Mouse (Mus musculus): ENCODE measurements around the gene Cdc14b. TPM values are rescaled to one million over a fixed set of nuclear protein-coding genes. Genes with fewer than 3 reads are reported as not detected.

Gene Cdc14b
- polyA plus RNA-seq, 1 experiment from 2014 or later, result 21.0 TPM

DNA sequence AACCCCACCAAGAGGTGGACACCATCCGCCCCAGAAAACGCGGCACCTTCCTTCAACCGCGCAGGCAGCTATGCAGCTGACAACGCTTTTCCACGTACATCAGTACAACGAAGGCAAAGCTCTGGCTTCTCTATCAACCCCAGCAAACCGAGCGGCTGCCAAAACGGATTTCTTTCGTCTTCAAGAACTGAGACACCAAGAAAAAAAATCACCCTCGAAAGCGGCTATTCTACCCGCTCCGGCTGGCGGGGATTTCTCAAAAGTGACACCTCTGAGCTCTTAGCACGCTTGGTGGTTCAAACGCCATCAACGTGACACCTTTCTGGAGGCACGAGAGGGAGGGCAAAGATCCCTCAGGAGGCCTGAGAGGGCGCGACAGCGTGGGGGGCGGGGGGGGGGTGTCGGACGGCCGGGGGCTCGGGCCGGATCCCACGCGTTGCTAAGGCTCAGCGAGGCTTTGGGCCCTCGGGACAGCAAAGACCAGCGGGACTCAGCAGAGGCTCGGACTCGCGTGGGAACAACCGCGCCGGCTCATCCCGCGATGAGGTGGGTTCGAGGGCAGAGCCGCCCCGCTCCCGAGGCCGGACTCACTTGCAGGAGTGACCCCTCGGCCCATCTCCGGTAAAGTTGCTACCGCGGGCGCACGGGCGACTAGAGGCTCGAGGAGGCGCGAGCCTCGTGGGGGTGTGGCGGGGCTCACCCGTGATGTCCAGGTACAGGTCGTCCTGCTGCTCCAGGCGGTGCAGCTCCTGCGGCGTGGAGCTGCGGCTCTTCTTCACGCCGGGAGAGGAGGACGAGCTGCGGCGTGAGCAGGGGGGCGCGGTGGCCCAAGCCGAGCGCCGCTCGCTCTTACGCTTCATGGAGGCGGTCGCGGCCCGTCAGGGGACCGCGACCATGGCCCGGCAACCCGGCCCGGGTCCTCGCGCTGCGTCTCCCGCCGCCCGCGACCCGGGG is 922 bp downstream of the Cdc14b start:
- H3K9me3 ChIP-seq (ENCODE audit: control insufficient read depth, low read length), result no peaks in the 10 kb centered on the region
- H3K27ac ChIP-seq (replicated peaks in 1 of 2; ENCODE audit: control insufficient read depth in 1 of 2, insufficient read depth in 1 of 2, low read depth in 2 of 2, low read length in 2 of 2), result no peak overlapping the region
- H3K4me3 ChIP-seq (ENCODE audit: control insufficient read depth in 1 of 2, insufficient read depth in 1 of 2, low read depth in 1 of 2, low read length in 2 of 2), result peak overlapping the region; percentile 62 to 77
- H3K4me1 ChIP-seq (ENCODE audit: control insufficient read depth in 2 of 2, insufficient read depth in 2 of 2, low read length in 2 of 2), result peaks cover 9 to 10% of the 10 kb centered on the region in 2 experiments; a peak in 3 of 4 replicates
- H3K4me2 ChIP-seq (ENCODE audit: low read length), result peak overlapping the region; percentile 100
- no peaks in the 10 kb centered on the region for H3K27me3 ChIP-seq (ENCODE audit: control insufficient read depth, insufficient read depth, low read length)
- no peaks in the 10 kb centered on the region for H3K36me3 ChIP-seq (ENCODE audit: control insufficient read depth, insufficient read depth, low read length)
- WGBS, result 1% methylated on average over 92 of the region's 95 CpGs
- peak; percentile 49 for ATAC-seq (ENCODE audit: insufficient number of reproducible peaks, insufficient read depth, low FRiP score, low read depth)
- peak overlapping the region; percentile 76 for H3K9ac ChIP-seq (ENCODE audit: low read length)

DNA sequence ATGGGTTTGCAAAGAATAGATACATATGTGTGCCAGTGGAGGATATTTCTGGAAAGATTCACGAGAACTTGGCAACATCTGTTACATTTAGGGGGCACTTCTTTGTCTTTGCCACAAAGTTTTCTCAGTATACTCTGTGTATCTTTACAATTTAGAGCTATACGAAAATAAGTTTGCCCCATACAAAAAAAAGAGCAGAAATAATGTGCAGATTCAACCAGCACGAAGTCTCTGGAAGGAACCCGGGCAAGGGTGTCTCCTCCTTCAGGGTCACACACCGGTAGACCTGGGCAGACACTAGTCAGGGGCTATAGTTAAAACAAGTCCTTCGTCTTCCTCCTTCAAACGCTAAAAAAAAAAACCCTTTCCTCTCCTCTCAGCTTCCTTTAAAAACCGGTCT is 1.7 kb downstream of the Cdc14b start:
- Histone ChIP-seq H3K27ac (replicated peaks in 1 of 2; ENCODE audit: control insufficient read depth in 1 of 2, insufficient read depth in 1 of 2, low read depth in 2 of 2, low read length in 2 of 2) (no peak overlapping the region), H3K9me3 (ENCODE audit: control insufficient read depth, low read length) (no peaks in the 10 kb centered on the region), H3K36me3 (ENCODE audit: control insufficient read depth, insufficient read depth, low read length) (no peaks in the 10 kb centered on the region), H3K4me1 (ENCODE audit: control insufficient read depth in 2 of 2, insufficient read depth in 2 of 2, low read length in 2 of 2) (peaks cover 9 to 10% of the 10 kb centered on the region in 2 experiments; a peak in 3 of 4 replicates), H3K9ac (ENCODE audit: low read length) (0 out of 2 replicates have a peak overlapping the region, but pooled peaks have one; percentile 76), H3K27me3 (ENCODE audit: control insufficient read depth, insufficient read depth, low read length) (no peaks in the 10 kb centered on the region), H3K4me3 (ENCODE audit: control insufficient read depth in 1 of 2, insufficient read depth in 1 of 2, low read depth in 1 of 2, low read length in 2 of 2) (peak overlapping the region in 1 of 2 experiments; percentile 77; a peak in 1 of 4 replicates), H3K4me2 (ENCODE audit: low read length) (peak overlapping the region; percentile 100)
- no peak for ATAC-seq (ENCODE audit: insufficient number of reproducible peaks, insufficient read depth, low FRiP score, low read depth)
- 57% methylated on average over 8 of the region's 8 CpGs for WGBS

DNA sequence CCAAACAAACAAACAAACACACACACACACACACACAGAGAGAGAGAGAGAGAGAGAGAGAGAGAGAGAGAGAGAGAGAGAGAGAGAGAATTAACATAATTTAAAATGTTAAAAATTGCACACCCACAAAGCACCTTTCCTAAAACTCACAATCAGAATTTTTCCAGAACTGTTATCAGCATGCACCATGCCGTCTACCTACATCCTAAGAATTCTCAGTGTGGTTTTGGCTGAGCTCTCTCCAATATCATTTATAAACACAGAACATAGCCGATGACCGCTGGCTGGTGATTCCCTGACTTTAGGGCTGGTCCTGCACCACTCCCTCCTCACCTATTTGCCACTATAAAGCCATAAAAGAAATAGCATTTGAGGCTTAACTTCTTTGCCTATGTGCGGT is 6.7 kb downstream of the Cdc14b start:
- Histone ChIP-seq H3K36me3 (ENCODE audit: control insufficient read depth, insufficient read depth, low read length) (no peaks in the 10 kb centered on the region), H3K9me3 (ENCODE audit: control insufficient read depth, low read length) (no peaks in the 10 kb centered on the region), H3K4me3 (ENCODE audit: control insufficient read depth in 1 of 2, insufficient read depth in 1 of 2, low read depth in 1 of 2, low read length in 2 of 2) (no peak overlapping the region), H3K27me3 (ENCODE audit: control insufficient read depth, insufficient read depth, low read length) (no peaks in the 10 kb centered on the region), H3K9ac (ENCODE audit: low read length) (no peak overlapping the region), H3K4me2 (ENCODE audit: low read length) (no peak overlapping the region), H3K27ac (replicated peaks in 1 of 2; ENCODE audit: control insufficient read depth in 1 of 2, insufficient read depth in 1 of 2, low read depth in 2 of 2, low read length in 2 of 2) (no peak overlapping the region), H3K4me1 (ENCODE audit: control insufficient read depth in 2 of 2, insufficient read depth in 2 of 2, low read length in 2 of 2) (peaks cover 6 to 7% of the 10 kb centered on the region in 2 experiments; a peak in 3 of 4 replicates)
- ATAC-seq (ENCODE audit: insufficient number of reproducible peaks, insufficient read depth, low FRiP score, low read depth), result no peak
- WGBS, result 70% methylated on average over 4 of the region's 4 CpGs

DNA sequence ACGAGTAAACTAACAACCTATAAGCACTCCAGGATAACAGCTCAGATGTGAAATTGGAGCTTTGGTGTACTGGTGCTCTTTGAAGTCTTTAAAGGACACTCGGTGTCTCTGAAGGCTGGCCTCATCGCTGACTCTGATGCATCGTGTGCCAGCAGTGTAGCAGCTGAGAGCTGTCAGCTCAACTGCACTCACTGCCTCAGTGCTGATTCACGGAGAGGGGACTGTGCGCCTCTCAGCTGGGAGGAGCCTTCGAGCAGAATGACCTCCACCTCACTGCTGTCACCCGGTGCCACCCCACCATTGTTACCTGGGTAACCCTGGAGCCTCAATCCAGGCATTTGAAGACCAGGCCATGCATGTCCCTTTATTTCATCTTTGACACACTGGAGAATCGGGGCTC is 7.9 kb downstream of the Cdc14b start:
- Histone ChIP-seq H3K27ac (replicated peaks in 1 of 2; ENCODE audit: control insufficient read depth in 1 of 2, insufficient read depth in 1 of 2, low read depth in 2 of 2, low read length in 2 of 2) (no peak overlapping the region), H3K9me3 (ENCODE audit: control insufficient read depth, low read length) (no peaks in the 10 kb centered on the region), H3K4me3 (ENCODE audit: control insufficient read depth in 1 of 2, insufficient read depth in 1 of 2, low read depth in 1 of 2, low read length in 2 of 2) (no peak overlapping the region), H3K27me3 (ENCODE audit: control insufficient read depth, insufficient read depth, low read length) (no peaks in the 10 kb centered on the region), H3K36me3 (ENCODE audit: control insufficient read depth, insufficient read depth, low read length) (no peaks in the 10 kb centered on the region), H3K4me2 (ENCODE audit: low read length) (0 out of 2 replicates have a peak overlapping the region, but pooled peaks have one; percentile 16), H3K9ac (ENCODE audit: low read length) (no peak overlapping the region), H3K4me1 (ENCODE audit: control insufficient read depth in 2 of 2, insufficient read depth in 2 of 2, low read length in 2 of 2) (peaks cover 6 to 7% of the 10 kb centered on the region in 2 experiments; a peak in 3 of 4 replicates)
- 19% methylated on average over 9 of the region's 9 CpGs for WGBS
- ATAC-seq (ENCODE audit: insufficient number of reproducible peaks, insufficient read depth, low FRiP score, low read depth), result 0 out of 2 replicates have a peak, but pooled peaks have one; percentile 21

DNA sequence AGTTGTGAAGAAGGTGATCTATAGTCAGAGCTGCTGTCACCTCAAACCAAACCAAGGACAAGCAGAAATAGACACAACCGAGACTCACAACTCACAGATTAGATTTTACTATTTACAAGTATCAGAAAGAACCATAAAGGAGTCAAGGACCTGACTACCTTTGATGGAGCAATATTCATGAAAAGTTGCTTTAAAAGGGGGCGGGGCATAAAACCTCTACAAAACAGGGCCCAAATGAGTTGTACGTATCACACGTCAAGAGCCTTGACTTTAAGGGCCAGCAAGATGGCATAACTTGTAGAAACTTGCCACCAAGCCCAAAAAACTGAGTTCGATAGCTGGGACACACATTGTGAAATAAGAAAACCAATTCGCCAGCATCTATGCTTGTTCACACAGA is 10.5 kb downstream of the Cdc14b start:
- H3K4me2 ChIP-seq (ENCODE audit: low read length), result no peak overlapping the region
- no peak overlapping the region for H3K27ac ChIP-seq (replicated peaks in 1 of 2; ENCODE audit: control insufficient read depth in 1 of 2, insufficient read depth in 1 of 2, low read depth in 2 of 2, low read length in 2 of 2)
- 83% methylated on average over 6 of the region's 6 CpGs for WGBS
- H3K27me3 ChIP-seq (ENCODE audit: control insufficient read depth, insufficient read depth, low read length), result no peaks in the 10 kb centered on the region
- no peaks in the 10 kb centered on the region for H3K9me3 ChIP-seq (ENCODE audit: control insufficient read depth, low read length)
- H3K9ac ChIP-seq (ENCODE audit: low read length), result no peak overlapping the region
- no peaks in the 10 kb centered on the region for H3K36me3 ChIP-seq (ENCODE audit: control insufficient read depth, insufficient read depth, low read length)
- H3K4me3 ChIP-seq (ENCODE audit: control insufficient read depth in 1 of 2, insufficient read depth in 1 of 2, low read depth in 1 of 2, low read length in 2 of 2), result no peak overlapping the region
- no peak for ATAC-seq (ENCODE audit: insufficient number of reproducible peaks, insufficient read depth, low FRiP score, low read depth)
- peaks cover 6 to 7% of the 10 kb centered on the region in 2 experiments; a peak in 3 of 4 replicates for H3K4me1 ChIP-seq (ENCODE audit: control insufficient read depth in 2 of 2, insufficient read depth in 2 of 2, low read length in 2 of 2)

DNA sequence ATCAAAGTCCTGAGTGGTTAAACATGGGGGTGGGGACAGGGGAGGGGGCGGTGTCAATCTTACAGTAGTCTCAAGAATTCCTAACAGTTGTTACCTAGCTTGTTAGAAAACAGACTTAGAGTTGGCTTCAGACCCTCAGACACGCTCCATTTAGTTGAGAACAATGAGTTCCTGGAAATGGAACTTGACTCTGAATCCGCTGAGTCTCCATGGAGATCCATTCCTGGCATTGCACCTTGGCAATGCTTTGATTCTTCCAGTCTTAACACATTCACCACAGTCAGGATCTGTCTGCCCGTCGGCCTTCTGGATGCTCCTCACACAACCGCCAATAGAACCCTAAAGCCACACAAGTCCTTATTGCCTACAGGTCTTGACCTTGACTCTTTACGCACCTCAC is 15.2 kb downstream of the Cdc14b start:
- Histone ChIP-seq H3K27me3 (ENCODE audit: control insufficient read depth, insufficient read depth, low read length) (no peaks in the 10 kb centered on the region), H3K9ac (ENCODE audit: low read length) (no peak overlapping the region), H3K4me1 (ENCODE audit: control insufficient read depth in 2 of 2, insufficient read depth in 2 of 2, low read length in 2 of 2) (peaks cover 0 to 2% of the 10 kb centered on the region in 2 experiments; a peak in 1 of 4 replicates), H3K36me3 (ENCODE audit: control insufficient read depth, insufficient read depth, low read length) (no peaks in the 10 kb centered on the region), H3K4me3 (ENCODE audit: control insufficient read depth in 1 of 2, insufficient read depth in 1 of 2, low read depth in 1 of 2, low read length in 2 of 2) (no peak overlapping the region), H3K27ac (replicated peaks in 1 of 2; ENCODE audit: control insufficient read depth in 1 of 2, insufficient read depth in 1 of 2, low read depth in 2 of 2, low read length in 2 of 2) (no peak overlapping the region), H3K9me3 (ENCODE audit: control insufficient read depth, low read length) (no peaks in the 10 kb centered on the region), H3K4me2 (ENCODE audit: low read length) (no peak overlapping the region)
- no peak for ATAC-seq (ENCODE audit: insufficient number of reproducible peaks, insufficient read depth, low FRiP score, low read depth)
- WGBS, result 92% methylated on average over 7 of the region's 7 CpGs

DNA sequence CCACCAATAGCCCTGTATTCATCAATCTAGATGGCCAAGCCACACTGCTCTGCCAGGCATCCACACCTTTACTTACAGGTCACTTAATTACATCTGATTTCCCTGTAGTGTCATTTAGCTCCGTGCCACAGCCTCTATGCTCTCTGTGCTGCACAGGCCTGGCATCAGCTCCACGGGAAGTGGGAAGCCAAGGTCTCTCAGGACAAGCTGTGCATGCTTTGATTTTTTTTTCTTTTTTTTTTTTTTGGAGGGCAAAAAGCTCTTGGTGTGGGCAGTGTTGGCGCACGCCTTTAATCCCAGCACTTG is 16.6 kb downstream of the Cdc14b start:
- no peak overlapping the region for H3K9ac ChIP-seq (ENCODE audit: low read length)
- H3K4me2 ChIP-seq (ENCODE audit: low read length), result no peak overlapping the region
- WGBS, result 92% methylated on average over 4 of the region's 4 CpGs
- H3K27me3 ChIP-seq (ENCODE audit: control insufficient read depth, insufficient read depth, low read length), result no peaks in the 10 kb centered on the region
- H3K4me3 ChIP-seq (ENCODE audit: control insufficient read depth in 1 of 2, insufficient read depth in 1 of 2, low read depth in 1 of 2, low read length in 2 of 2), result no peak overlapping the region
- no peaks in the 10 kb centered on the region for H3K36me3 ChIP-seq (ENCODE audit: control insufficient read depth, insufficient read depth, low read length)
- H3K27ac ChIP-seq (replicated peaks in 1 of 2; ENCODE audit: control insufficient read depth in 1 of 2, insufficient read depth in 1 of 2, low read depth in 2 of 2, low read length in 2 of 2), result no peak overlapping the region
- H3K9me3 ChIP-seq (ENCODE audit: control insufficient read depth, low read length), result no peaks in the 10 kb centered on the region
- ATAC-seq (ENCODE audit: insufficient number of reproducible peaks, insufficient read depth, low FRiP score, low read depth), result no peak
- peaks cover 0 to 2% of the 10 kb centered on the region in 2 experiments; a peak in 1 of 4 replicates for H3K4me1 ChIP-seq (ENCODE audit: control insufficient read depth in 2 of 2, insufficient read depth in 2 of 2, low read length in 2 of 2)
